Mouse (Mus musculus): ENCODE results near the gene Ndufs4.

GRCm38 (mm10) chr13:114319136-114319535 lies 68.9 kb downstream of the Ndufs4 start:
- TF ChIP-seq POLR2A (IDR thresholded peaks at IDR 0.05; ENCODE audit: control insufficient read depth, low read depth, low read length): no peak
- no peak for TF ChIP-seq CTCF (IDR thresholded peaks at IDR 0.05; ENCODE audit: control insufficient read depth, insufficient read depth, insufficient replicate concordance, low read depth, low read length)
